21 mouse cellular contexts compared by ENCODE assay signal in genomic region chr16:59421571-59422345, GRCm38 (mm10). TPM values are rescaled to one million over a fixed set of nuclear protein-coding genes. Genes with fewer than 3 reads are reported as not detected.
DNase-seq lines count a peak whose midpoint lies in the region; ATAC-seq and TF ChIP-seq lines count a peak whose summit lies in the region.
"Had no signal": no experiment of that assay in that cellular context is flagged by ENCODE, and none has a peak within 500 bp of the region (broad histone marks: within the 10 kb centered on the region; RNA-seq: fewer than 3 reads in every experiment).

No protein-coding gene starts in this region.

- H3K79me2 ChIP-seq in CH12.LX (replicated peaks; ENCODE audit: control insufficient read depth, extremely low read depth, insufficient read depth, poor library complexity, severe bottlenecking): no peaks in the 10 kb centered on the region

- no peak overlapping the region for H3K27ac ChIP-seq in kidney, embryonic 15.5 days
- no peak overlapping the region for H3K27ac ChIP-seq in CH12.LX (ENCODE audit: insufficient read depth, low read depth)
- no peak overlapping the region for H3K27ac ChIP-seq in hindbrain, embryonic 16.5 days (ENCODE audit: low read depth, low read length)
- H3K27ac ChIP-seq in intestine, embryonic 16.5 days (ENCODE audit: low read length): no peak overlapping the region
- H3K27ac ChIP-seq: heart, embryonic 13.5 days; liver, embryonic 12.5 days had no signal

- no peak for TF ChIP-seq EP300 in CH12.LX (IDR thresholded peaks at IDR 0.05; ENCODE audit: low read length)

- no peak for TF ChIP-seq RAD21 in CH12.LX (IDR thresholded peaks at IDR 0.05; ENCODE audit: low read depth, low read length)

- no peak overlapping the region for H3K4me3 ChIP-seq in kidney, embryonic 15.5 days (replicated peaks)
- no peak overlapping the region for H3K4me3 ChIP-seq in CH12.LX (replicated peaks in 1 of 3; ENCODE audit: low read depth in 2 of 3, low read length in 2 of 3, poor library complexity in 1 of 3)
- no peak overlapping the region for H3K4me3 ChIP-seq in hindbrain, embryonic 16.5 days (ENCODE audit: low read length)
- H3K4me3 ChIP-seq in intestine, embryonic 16.5 days (ENCODE audit: low read length): no peak overlapping the region
- H3K4me3 ChIP-seq: heart, embryonic 13.5 days; liver, embryonic 12.5 days had no signal

- no peak for TF ChIP-seq CTCF in CH12.LX (conservative IDR thresholded peaks at IDR 0.05 in 1 of 2, IDR thresholded peaks at IDR 0.05 in 1 of 2; ENCODE audit: low read depth in 2 of 2, low read length in 2 of 2)
- TF ChIP-seq CTCF in brain, embryonic 14.5 days (IDR thresholded peaks at IDR 0.05; ENCODE audit: borderline replicate concordance, extremely low read depth, insufficient read depth, insufficient read length): no peak

- dilution Hi-C loops in CH12.LX (cut with MboI; ENCODE audit: extremely low pct_ligation_motif_present, extremely low pct_unique_long_range_greater_than_20kb, low sequenced_read_pairs): no loop called here

- H3K36me3 ChIP-seq in kidney, embryonic 15.5 days: no peaks in the 10 kb centered on the region
- H3K36me3 ChIP-seq in CH12.LX (replicated peaks in 1 of 2; ENCODE audit: control insufficient read depth in 1 of 2, insufficient read depth in 1 of 2, low read length in 1 of 2): no peaks in the 10 kb centered on the region
- no peaks in the 10 kb centered on the region for H3K36me3 ChIP-seq in hindbrain, embryonic 16.5 days (ENCODE audit: control insufficient read depth, insufficient read depth, low read length)
- H3K36me3 ChIP-seq in intestine, embryonic 16.5 days (ENCODE audit: control insufficient read depth, insufficient read depth, low read length): no peaks in the 10 kb centered on the region
- H3K36me3 ChIP-seq: heart, embryonic 13.5 days; liver, embryonic 12.5 days had no signal

- no peak overlapping the region for H3K9ac ChIP-seq in kidney, embryonic 15.5 days
- H3K9ac ChIP-seq in CH12.LX (ENCODE audit: insufficient read depth, low read depth): no peak overlapping the region
- H3K9ac ChIP-seq in hindbrain, embryonic 16.5 days (ENCODE audit: low read depth, low read length): no peak overlapping the region
- H3K9ac ChIP-seq in intestine, embryonic 16.5 days (ENCODE audit: low read depth, low read length): no peak overlapping the region
- H3K9ac ChIP-seq: heart, embryonic 13.5 days; liver, embryonic 12.5 days; lung, embryonic 14.5 days had no signal

- TF ChIP-seq POLR2A in CH12.LX (IDR thresholded peaks at IDR 0.05; ENCODE audit: low read depth, low read length): no peak
- no peak for TF ChIP-seq POLR2A in brain, embryonic 14.5 days (IDR thresholded peaks at IDR 0.05; ENCODE audit: borderline replicate concordance, extremely low read depth, insufficient read depth, insufficient read length, poor library complexity, severe bottlenecking)

- in situ Hi-C loops in CH12.LX (cut with MboI; ENCODE audit: low pct_ligation_motif_present, low pct_unique_long_range_greater_than_20kb, low sequenced_read_pairs): loop anchor here (5.0 to 25.0 kb wide), 3 partner anchors 56 to 759 kb away; partner anchors contain the start of gene Cpox

- H3K9me3 ChIP-seq in kidney, embryonic 15.5 days (replicated peaks): no peaks in the 10 kb centered on the region
- no peaks in the 10 kb centered on the region for H3K9me3 ChIP-seq in CH12.LX (replicated peaks; ENCODE audit: low read length)
- H3K9me3 ChIP-seq in hindbrain, embryonic 16.5 days (ENCODE audit: control insufficient read depth, low read length): no peaks in the 10 kb centered on the region
- no peaks in the 10 kb centered on the region for H3K9me3 ChIP-seq in intestine, embryonic 16.5 days (ENCODE audit: control insufficient read depth, low read length)
- H3K9me3 ChIP-seq: heart, embryonic 13.5 days; liver, embryonic 12.5 days had no signal

- ATAC-seq in kidney, embryonic 15.5 days (replicated peaks; ENCODE audit: low FRiP score): 0 out of 2 replicates have a peak, but pooled peaks have one; percentile 29
- ATAC-seq in hindbrain, embryonic 16.5 days: 0 out of 2 replicates have a peak, but pooled peaks have one; percentile 20
- ATAC-seq in intestine, embryonic 16.5 days: no peak
- ATAC-seq: liver, embryonic 12.5 days had no signal

- H3K4me2 ChIP-seq in kidney, embryonic 15.5 days: no peak overlapping the region
- H3K4me2 ChIP-seq in CH12.LX (ENCODE audit: insufficient read depth, low read depth, poor library complexity, severe bottlenecking): peak overlapping the region; percentile 60; the same call in 1 of the 2 replicates
- no peak overlapping the region for H3K4me2 ChIP-seq in hindbrain, embryonic 16.5 days (ENCODE audit: low read length)
- H3K4me2 ChIP-seq in intestine, embryonic 16.5 days (ENCODE audit: low read depth, low read length): no peak overlapping the region
- H3K4me2 ChIP-seq: heart, embryonic 13.5 days; liver, embryonic 12.5 days; lung, embryonic 14.5 days had no signal

- no peaks in the 10 kb centered on the region for H3K27me3 ChIP-seq in kidney, embryonic 15.5 days
- no peaks in the 10 kb centered on the region for H3K27me3 ChIP-seq in CH12.LX (replicated peaks)
- no peaks in the 10 kb centered on the region for H3K27me3 ChIP-seq in hindbrain, embryonic 16.5 days (replicated peaks; ENCODE audit: control insufficient read depth, insufficient read depth, low read length)
- no peaks in the 10 kb centered on the region for H3K27me3 ChIP-seq in intestine, embryonic 16.5 days (replicated peaks; ENCODE audit: control insufficient read depth, insufficient read depth, low read length)
- H3K27me3 ChIP-seq: heart, embryonic 13.5 days; liver, embryonic 12.5 days had no signal

- WGBS in kidney, embryonic 15.5 days: 35% methylated on average over 13 of the region's 13 CpGs
- WGBS in hindbrain, embryonic 16.5 days: 43% methylated on average over 13 of the region's 13 CpGs
- 50% methylated on average over 13 of the region's 13 CpGs for WGBS in intestine, embryonic 16.5 days

- DNase-seq in kidney, postnatal 36 days: no peak
- no peak for DNase-seq in CH12.LX (ENCODE audit: extremely low read depth)
- peak; percentile 20 for DNase-seq in brain, embryonic 14.5 days (ENCODE audit: low read depth)
- DNase-seq in spleen, adult 18-20 months: no peak

- H3K4me1 ChIP-seq in kidney, embryonic 15.5 days: peaks cover 6% of the 10 kb centered on the region; the same call in 1 of the 2 replicates
- peaks cover 0 to 2% of the 10 kb centered on the region in 2 experiments; a peak in 2 of 4 replicates for H3K4me1 ChIP-seq in CH12.LX (ENCODE audit: control insufficient read depth in 1 of 2, insufficient read depth in 2 of 2)
- peaks cover 2% of the 10 kb centered on the region for H3K4me1 ChIP-seq in hindbrain, embryonic 16.5 days (ENCODE audit: control insufficient read depth, insufficient read depth, low read depth, low read length)
- H3K4me1 ChIP-seq in intestine, embryonic 16.5 days (ENCODE audit: control insufficient read depth, insufficient read depth, low read length): no peaks in the 10 kb centered on the region
- H3K4me1 ChIP-seq: liver, embryonic 12.5 days had no signal

TF ChIP-seq in CH12.LX, 34 proteins besides CTCF, POLR2A, EP300 and RAD21:
- no peak for TF ChIP-seq IRF4 (IDR thresholded peaks at IDR 0.05; ENCODE audit: low read depth, low read length)
- no peak for TF ChIP-seq PAX5 (IDR thresholded peaks at IDR 0.05; ENCODE audit: low read length)
- TF ChIP-seq KAT2A (IDR thresholded peaks at IDR 0.05; ENCODE audit: insufficient replicate concordance, low read length): no peak
- TF ChIP-seq MYC (IDR thresholded peaks at IDR 0.05; ENCODE audit: low read depth, low read length): no peak
- TF ChIP-seq E2F4 (IDR thresholded peaks at IDR 0.05; ENCODE audit: insufficient replicate concordance, low read depth, low read length): no peak
- TF ChIP-seq JUN (IDR thresholded peaks at IDR 0.05; ENCODE audit: insufficient read depth, low read depth, low read length): no peak
- no peak for TF ChIP-seq JUND (conservative IDR thresholded peaks at IDR 0.05; ENCODE audit: low read depth, low read length)
- no peak for TF ChIP-seq SIN3A (IDR thresholded peaks at IDR 0.05; ENCODE audit: low read length)

RNA-seq across cellular contexts. Expression of gene Gabrr3, which starts 14.6 kb away (rescaled TPM):
- polyA plus RNA-seq in kidney, embryonic 15.5 days (2015; fragmentation: Nextera tagmentation; extraction: Ambion mirVana): not detected in 2 replicates
- total RNA-seq in CH12.LX (2012; rRNA removed) (not detected in 2 replicates), CH12.LX (2014; rRNA removed) (not detected in 2 replicates)
- not detected in 2 replicates for polyA plus RNA-seq in CH12.LX (2012; ENCODE audit: insufficient read length, low read depth)
- 0.07 and 0.11 TPM in 2 replicates for polyA plus RNA-seq in brain, embryonic 14.5 days (2012; rRNA removed)
- not detected in 2 replicates for polyA plus RNA-seq in hindbrain, embryonic 16.5 days (2015; fragmentation: Nextera tagmentation; extraction: Ambion mirVana)
- not detected in 2 replicates for polyA plus RNA-seq in intestine, embryonic 16.5 days (2015; fragmentation: Nextera tagmentation; extraction: Ambion mirVana)
- total RNA-seq: adrenal gland, postnatal 4 days; gastrocnemius, adult 18-20 months; granulocyte monocyte progenitor cell, adult 5-6 weeks; heart, postnatal 4 days had no signal
- polyA plus RNA-seq: forebrain, embryonic 16.5 days; heart, embryonic 13.5 days; kidney, adult 2 months; liver, embryonic 12.5 days; lung, embryonic 14.5 days; stomach, embryonic 16.5 days had no signal

RNA-seq across cellular contexts. Expression of gene Riox2, which starts 49.8 kb away (rescaled TPM):
- polyA plus RNA-seq in kidney, embryonic 15.5 days (2015; fragmentation: Nextera tagmentation; extraction: Ambion mirVana): 36.9 and 39.4 TPM in 2 replicates
- total RNA-seq in CH12.LX (2012; rRNA removed) (53.6 and 59.0 TPM in 2 replicates), CH12.LX (2014; rRNA removed) (43.2 and 47.3 TPM in 2 replicates)
- 90.7 and 102 TPM in 2 replicates for polyA plus RNA-seq in CH12.LX (2012; ENCODE audit: insufficient read length, low read depth)
- polyA plus RNA-seq in brain, embryonic 14.5 days (2012; rRNA removed): 5.8 and 7.8 TPM in 2 replicates
- 16.8 and 19.0 TPM in 2 replicates for polyA plus RNA-seq in hindbrain, embryonic 16.5 days (2015; fragmentation: Nextera tagmentation; extraction: Ambion mirVana)
- 32.3 and 34.1 TPM in 2 replicates for polyA plus RNA-seq in intestine, embryonic 16.5 days (2015; fragmentation: Nextera tagmentation; extraction: Ambion mirVana)

RNA-seq across cellular contexts. Expression of gene Olfr209, which starts 58.0 kb away (rescaled TPM):
- not detected in 2 replicates for polyA plus RNA-seq in kidney, embryonic 15.5 days (2015; fragmentation: Nextera tagmentation; extraction: Ambion mirVana)
- total RNA-seq in CH12.LX (2012; rRNA removed): not detected in 2 replicates
- not detected in 2 replicates for total RNA-seq in CH12.LX (2014; rRNA removed)
- polyA plus RNA-seq in CH12.LX (2012; ENCODE audit: insufficient read length, low read depth): not detected in 2 replicates
- not detected in 2 replicates for polyA plus RNA-seq in brain, embryonic 14.5 days (2012; rRNA removed)
- polyA plus RNA-seq in hindbrain, embryonic 16.5 days (2015; fragmentation: Nextera tagmentation; extraction: Ambion mirVana): not detected in 2 replicates
- not detected in 2 replicates for polyA plus RNA-seq in intestine, embryonic 16.5 days (2015; fragmentation: Nextera tagmentation; extraction: Ambion mirVana)
- total RNA-seq: adrenal gland, postnatal 4 days; ES-E14; gastrocnemius, adult 18-20 months; granulocyte monocyte progenitor cell, adult 5-6 weeks; heart, postnatal 4 days; left cerebral cortex, adult 18-20 months had no signal
- polyA plus RNA-seq: cortical plate, adult 2 months; forebrain, embryonic 16.5 days; heart, embryonic 13.5 days; kidney, adult 2 months; limb, embryonic 11.5 days; liver, embryonic 12.5 days; lung, embryonic 14.5 days; stomach, embryonic 16.5 days had no signal
